Mouse (Mus musculus) CH12.LX (cell line): ENCODE results near the gene Olfr573-ps1. TPM values are rescaled to one million over a fixed set of nuclear protein-coding genes. Genes with fewer than 3 reads are reported as not detected.

Source experiments
- DNase-seq: peaks from one replicate; pipeline ENCODE4 v3.0.0-alpha.2; 2013; ENCODE audit errors: extremely low read depth
- H3K27ac ChIP-seq: 2 replicates; pipeline ENCODE4 v1.5.1; 2012; ENCODE audit warnings: low read depth, mild to moderate bottlenecking, control low read depth, moderate library complexity; ENCODE audit not compliant: insufficient read depth
- H3K27me3 ChIP-seq: replicated peaks from 2 replicates; pipeline ENCODE3; 2012; ENCODE audit warnings: inconsistent platforms
- H3K36me3 ChIP-seq, 2 experiments: replicated peaks in 1 of 2; 2 replicates each; pipeline versions ENCODE3 to v1.6.1; 2012; ENCODE audit warnings: inconsistent platforms in 1 of 2, low read length in 1 of 2, mild to moderate bottlenecking in 1 of 2, mixed read lengths in 1 of 2, moderate library complexity in 1 of 2; ENCODE audit not compliant: control insufficient read depth in 1 of 2, insufficient read depth in 1 of 2
- H3K4me1 ChIP-seq, 2 experiments: 2 replicates each; pipeline ENCODE4 v1.6.1; 2012; ENCODE audit warnings: inconsistent platforms in 1 of 2, moderate library complexity in 1 of 2; ENCODE audit not compliant: insufficient read depth in 2 of 2, control insufficient read depth in 1 of 2
- H3K4me2 ChIP-seq: 2 replicates; pipeline ENCODE4 v1.6.1; 2012; ENCODE audit warnings: low read depth, mild to moderate bottlenecking, control low read depth; ENCODE audit not compliant: poor library complexity, insufficient read depth, severe bottlenecking
- H3K4me3 ChIP-seq, 3 experiments: fragments of 150-350 bp in 1 of 3; sonication (generic) in 1 of 3; replicated peaks in 1 of 3; 2 replicates each; pipeline versions ENCODE3 to v1.5.1; 2011 to 2012; ENCODE audit warnings: low read depth in 2 of 3, low read length in 2 of 3, mild to moderate bottlenecking in 2 of 3, moderate library complexity in 2 of 3, control low read depth in 1 of 3, improper control_type of control experiment in 1 of 3, inconsistent platforms in 1 of 3, mixed read lengths in 1 of 3; ENCODE audit not compliant: poor library complexity in 1 of 3
- H3K79me2 ChIP-seq: replicated peaks from 2 replicates; pipeline ENCODE4 v1.6.1; 2012; ENCODE audit warnings: mild to moderate bottlenecking, moderate library complexity; ENCODE audit not compliant: control insufficient read depth, poor library complexity, insufficient read depth, severe bottlenecking; ENCODE audit errors: extremely low read depth
- H3K9ac ChIP-seq: 2 replicates; pipeline ENCODE4 v1.6.1; 2012; ENCODE audit warnings: low read depth, mild to moderate bottlenecking, control low read depth, moderate library complexity; ENCODE audit not compliant: insufficient read depth
- H3K9me3 ChIP-seq: replicated peaks from 2 replicates; pipeline ENCODE3; 2012; ENCODE audit warnings: low read length, inconsistent platforms, mixed read lengths
- BHLHE40 ChIP-seq: IDR thresholded peaks from 2 replicates; pipeline ENCODE4 v1.6.1; 2011; ENCODE audit warnings: mild to moderate bottlenecking, low read depth, low read length, improper control_type of control experiment
- CHD1 ChIP-seq: IDR thresholded peaks from 2 replicates; pipeline ENCODE4 v1.6.1; 2012; ENCODE audit warnings: low read depth, low read length, improper control_type of control experiment, inconsistent platforms
- E2F4 ChIP-seq: IDR thresholded peaks from 2 replicates; pipeline ENCODE4 v1.6.1; 2011; ENCODE audit warnings: low read depth, low read length, improper control_type of control experiment; ENCODE audit not compliant: insufficient replicate concordance
- EP300 ChIP-seq: IDR thresholded peaks from 2 replicates; pipeline ENCODE4 v1.6.1; 2011; ENCODE audit warnings: low read length, improper control_type of control experiment
- HCFC1 ChIP-seq: IDR thresholded peaks from 2 replicates; pipeline ENCODE4 v1.6.1; 2012; ENCODE audit warnings: low read depth, mild to moderate bottlenecking, inconsistent platforms, low read length, improper control_type of control experiment
- MAFK ChIP-seq: IDR thresholded peaks from 2 replicates; pipeline ENCODE4 v1.6.1; 2011; ENCODE audit warnings: low read length, improper control_type of control experiment; ENCODE audit not compliant: insufficient replicate concordance
- MAX ChIP-seq: IDR thresholded peaks from 2 replicates; pipeline ENCODE4 v1.6.1; 2011; ENCODE audit warnings: low read length, improper control_type of control experiment
- MEF2A ChIP-seq: IDR thresholded peaks from 2 replicates; pipeline ENCODE4 v1.6.1; 2014; ENCODE audit warnings: low read depth, mild to moderate bottlenecking, inconsistent platforms, low read length, improper control_type of control experiment, borderline replicate concordance
- NRF1 ChIP-seq: IDR thresholded peaks from 2 replicates; pipeline ENCODE4 v1.6.1; 2014; ENCODE audit warnings: low read depth, mild to moderate bottlenecking, inconsistent platforms, low read length, improper control_type of control experiment, moderate library complexity
- PAX5 ChIP-seq: IDR thresholded peaks from 2 replicates; pipeline ENCODE4 v1.6.1; 2012; ENCODE audit warnings: low read length, inconsistent platforms, mixed read lengths
- RAD21 ChIP-seq: IDR thresholded peaks from 2 replicates; pipeline ENCODE4 v1.6.1; 2011; ENCODE audit warnings: low read depth, mild to moderate bottlenecking, low read length, improper control_type of control experiment, moderate library complexity
- SMC3 ChIP-seq: IDR thresholded peaks from 2 replicates; pipeline ENCODE4 v1.6.1; 2011; ENCODE audit warnings: low read depth, low read length, improper control_type of control experiment
- TCF12 ChIP-seq: IDR thresholded peaks from 2 replicates; pipeline ENCODE4 v1.6.1; 2014; ENCODE audit warnings: low read depth, mild to moderate bottlenecking, inconsistent platforms, low read length, improper control_type of control experiment
- UBTF ChIP-seq: IDR thresholded peaks from 2 replicates; pipeline ENCODE4 v1.6.1; 2012; ENCODE audit warnings: low read depth, mild to moderate bottlenecking, inconsistent platforms, low read length, improper control_type of control experiment, moderate library complexity
- USF2 ChIP-seq: conservative IDR thresholded peaks from 2 replicates; pipeline ENCODE4 v1.6.1; 2011; ENCODE audit warnings: low read depth, low read length, improper control_type of control experiment
- dilution Hi-C: fragments of 300-500 bp; cut with MboI; formaldehyde crosslinking; loops from 2 replicates; pipeline ENCODE4 v1.14.3; 2020; ENCODE audit warnings: low sequenced_read_pairs; ENCODE audit not compliant: extremely low pct_unique_long_range_greater_than_20kb, extremely low pct_ligation_motif_present
- in situ Hi-C: fragments of 300-500 bp; cut with MboI; formaldehyde crosslinking; loops from 3 replicates; pipeline ENCODE4 v1.14.3; 2019; ENCODE audit warnings: low sequenced_read_pairs, low pct_ligation_motif_present, low pct_unique_long_range_greater_than_20kb, mixed read lengths
- polyA plus RNA-seq: library from polyadenylated mRNA; unstranded; fragments of >175 nt; gene quantifications from 2 replicates; pipeline ENCODE4 v1.2.1, GENCODE M21; 2012; ENCODE audit warnings: low read depth; ENCODE audit not compliant: insufficient read length
- total RNA-seq, 2 experiments: library from RNA; depleted of rRNA; stranded (reverse); fragments of 300-350 nt in 1 of 2; fragments of >200 nt in 1 of 2; gene quantifications; 2 replicates each; pipeline ENCODE4 v1.2.3; 2012 to 2014

Olfr573-ps1 gene
- total and polyA plus RNA-seq, 3 experiments: not detected

- H3K27me3 ChIP-seq: no peaks in the 10 kb centered on the region
- H3K9ac ChIP-seq: no peak within 1 kb of the TSS
- dilution Hi-C loops (no loop called here), in situ Hi-C loops (no loop called here)
- H3K4me3 ChIP-seq: no peak within 1 kb of the TSS
- no peaks in the 10 kb centered on the region for H3K36me3 ChIP-seq
- DNase-seq: no peak
- H3K27ac ChIP-seq: no peak within 1 kb of the TSS
- no peak within 1 kb of the TSS for H3K4me2 ChIP-seq
- H3K4me1 ChIP-seq: no peaks in the 10 kb centered on the region
- TF ChIP-seq SMC3 (no peak), BHLHE40 (no peak), CHD1 (no peak), UBTF (no peak)
- H3K79me2 ChIP-seq: no peaks in the 10 kb centered on the region
- H3K9me3 ChIP-seq: no peaks in the 10 kb centered on the region
Measured at GRCm38 (mm10) chr7:102975843-102976242, 33.5 kb upstream of the Olfr573-ps1 start, which contains the start of gene Olfr577. Gene Olfr577, minus strand, starts transcription at chr7:102975943.

- dilution Hi-C loops: no loop called here
- H3K27me3 ChIP-seq: no peaks in the 10 kb centered on the region
- no peak overlapping the region for H3K27ac ChIP-seq
- H3K4me1 ChIP-seq: no peaks in the 10 kb centered on the region
- H3K79me2 ChIP-seq: no peaks in the 10 kb centered on the region
- in situ Hi-C loops: no loop called here
- no peak overlapping the region for H3K4me3 ChIP-seq
- no peak for DNase-seq
- TF ChIP-seq USF2 (no peak), E2F4 (no peak), NRF1 (no peak), MEF2A (no peak), TCF12 (no peak), MAX (no peak), MAFK (no peak), HCFC1 (no peak), RAD21 (no peak)
- no peak overlapping the region for H3K4me2 ChIP-seq
- H3K36me3 ChIP-seq: no peaks in the 10 kb centered on the region
- H3K9me3 ChIP-seq: no peaks in the 10 kb centered on the region
- no peak overlapping the region for H3K9ac ChIP-seq
Measured at GRCm38 (mm10) chr7:102974399-102974798, 32.0 kb upstream of the Olfr573-ps1 start.

GRCm38 (mm10) chr7:102962360-102962759, 20.0 kb upstream of the Olfr573-ps1 start, which contains the start of gene Olfr576:
Gene Olfr576, plus strand, starts transcription at chr7:102962660.
- H3K4me3 ChIP-seq: no peak within 1 kb of the TSS
- H3K4me1 ChIP-seq: no peaks in the 10 kb centered on the region
- no peak within 1 kb of the TSS for H3K27ac ChIP-seq
- TF ChIP-seq PAX5: no peak
- TF ChIP-seq USF2: no peak
- no peak for TF ChIP-seq EP300
- in situ Hi-C loops: no loop called here
- H3K9ac ChIP-seq: no peak within 1 kb of the TSS
- H3K36me3 ChIP-seq: no peaks in the 10 kb centered on the region
- H3K4me2 ChIP-seq: no peak within 1 kb of the TSS
- dilution Hi-C loops: no loop called here
- no peaks in the 10 kb centered on the region for H3K9me3 ChIP-seq
- H3K27me3 ChIP-seq: no peaks in the 10 kb centered on the region
- H3K79me2 ChIP-seq: no peaks in the 10 kb centered on the region
- DNase-seq: no peak
